Mouse (Mus musculus): Measurements from ENCODE around the gene Eid1.

- TF ChIP-seq POLR2A (IDR thresholded peaks at IDR 0.05; ENCODE audit: low read depth, low read length): no peak
- no peak for TF ChIP-seq CTCF (conservative IDR thresholded peaks at IDR 0.05; ENCODE audit: insufficient read depth, insufficient read length, low read depth, low read length)
Observed at GRCm38 (mm10) chr2:125653286-125653685, 19.6 kb upstream of the Eid1 start.

Data from kidney, adult 2 months (tissue).